11 mouse cellular contexts compared by ENCODE assay signal in the genomic region with DNA sequence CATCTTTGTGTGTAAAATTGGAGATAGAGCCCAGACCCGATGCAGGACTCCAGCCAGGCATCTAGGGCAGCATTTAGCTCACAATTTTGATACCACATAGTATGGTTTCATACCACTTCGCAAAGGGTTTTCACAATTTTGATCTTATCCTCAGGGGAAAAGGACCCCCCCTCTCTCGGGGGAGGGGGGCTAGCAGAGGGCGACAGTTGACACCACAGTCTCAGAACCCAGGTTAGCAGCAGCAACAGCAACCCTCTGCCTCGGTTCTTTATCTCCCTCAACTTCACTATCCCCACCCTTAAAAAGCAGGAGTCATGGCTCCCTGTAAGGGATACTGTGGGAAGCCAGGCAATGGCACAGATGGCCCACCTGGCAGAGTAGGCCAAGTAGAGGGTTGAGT. TPM values are rescaled to one million over a fixed set of nuclear protein-coding genes. Genes with fewer than 3 reads are reported as not detected.
DNase-seq lines count a peak whose midpoint lies in the region; ATAC-seq and TF ChIP-seq lines count a peak whose summit lies in the region.
"Had no signal": no experiment of that assay in that cellular context is flagged by ENCODE, and none has a peak within 500 bp of the region (broad histone marks: within the 10 kb centered on the region; RNA-seq: fewer than 3 reads in every experiment).

No protein-coding gene starts in this region.

- H3K36me3 ChIP-seq in erythroblast, embryonic 14.5 days (ENCODE audit: control insufficient read depth) = peaks cover 100% of the 10 kb centered on the region
- peaks cover 9% of the 10 kb centered on the region for H3K36me3 ChIP-seq in hindbrain, postnatal 0 days (ENCODE audit: insufficient read depth, low read length)
- H3K36me3 ChIP-seq in hindbrain, embryonic 11.5 days (ENCODE audit: control insufficient read depth, insufficient read depth, low read length) = peaks cover 9% of the 10 kb centered on the region
- peaks cover 33% of the 10 kb centered on the region for H3K36me3 ChIP-seq in spleen, adult 2 months (ENCODE audit: control insufficient read depth, insufficient read depth, low read length)
- H3K36me3 ChIP-seq in stomach, postnatal 0 days (ENCODE audit: control insufficient read depth, insufficient read depth, low read length) = peaks cover 11% of the 10 kb centered on the region

- H3K27me3 ChIP-seq in erythroblast, embryonic 14.5 days (ENCODE audit: control insufficient read depth) = peaks cover 6% of the 10 kb centered on the region; the same call in 1 of the 2 replicates
- no peaks in the 10 kb centered on the region for H3K27me3 ChIP-seq in hindbrain, postnatal 0 days (ENCODE audit: insufficient read depth, low read length)
- H3K27me3 ChIP-seq in hindbrain, embryonic 11.5 days (ENCODE audit: control insufficient read depth, insufficient read depth, low read length) = no peaks in the 10 kb centered on the region
- no peaks in the 10 kb centered on the region for H3K27me3 ChIP-seq in spleen, adult 2 months (ENCODE audit: control insufficient read depth, insufficient read depth, low read length)
- H3K27me3 ChIP-seq in stomach, postnatal 0 days (ENCODE audit: control insufficient read depth, insufficient read depth, low read length) = no peaks in the 10 kb centered on the region
- H3K27me3 ChIP-seq: Patski had no signal

- ATAC-seq in erythroblast, adult 5-6 weeks (replicated peaks; ENCODE audit: low FRiP score, poor library complexity, severe bottlenecking) = no peak
- no peak for ATAC-seq in hindbrain, postnatal 0 days
- ATAC-seq in hindbrain, embryonic 11.5 days (ENCODE audit: low FRiP score) = no peak
- ATAC-seq in stomach, postnatal 0 days (ENCODE audit: low FRiP score, low TSS enrichment) = 0 out of 2 replicates have a peak, but pooled peaks have one; percentile 0

- WGBS in hindbrain, postnatal 0 days = 79% methylated on average over 5 of the region's 5 CpGs
- WGBS in hindbrain, embryonic 11.5 days = 78% methylated on average over 5 of the region's 5 CpGs
- 69% methylated on average over 5 of the region's 5 CpGs for WGBS in spleen, adult 2 months
- WGBS in stomach, postnatal 0 days = 63% methylated on average over 5 of the region's 5 CpGs

- TF ChIP-seq CTCF in hindbrain, postnatal 0 days (IDR thresholded peaks at IDR 0.05; ENCODE audit: low read depth) = no peak
- no peak for TF ChIP-seq CTCF in spleen, adult 2 months (IDR thresholded peaks at IDR 0.05; ENCODE audit: extremely low read depth, insufficient read depth, insufficient read length, insufficient replicate concordance)
- TF ChIP-seq CTCF in stomach, postnatal 0 days (IDR thresholded peaks at IDR 0.05; ENCODE audit: low read depth) = no peak

- TF ChIP-seq EP300 in stomach, postnatal 0 days (optimal IDR thresholded peaks at IDR 0.05) = no peak

- H3K4me1 ChIP-seq in erythroblast, embryonic 14.5 days (ENCODE audit: control insufficient read depth) = peaks cover 88% of the 10 kb centered on the region
- H3K4me1 ChIP-seq in hindbrain, postnatal 0 days (ENCODE audit: insufficient read depth, low read length) = peaks cover 10% of the 10 kb centered on the region
- peaks cover 7% of the 10 kb centered on the region for H3K4me1 ChIP-seq in hindbrain, embryonic 11.5 days (replicated peaks; ENCODE audit: control insufficient read depth, insufficient read depth, low read length)
- peaks cover 17% of the 10 kb centered on the region; the same call in 1 of the 2 replicates for H3K4me1 ChIP-seq in spleen, adult 2 months (ENCODE audit: control insufficient read depth, insufficient read depth, insufficient read length)
- H3K4me1 ChIP-seq in stomach, postnatal 0 days (replicated peaks; ENCODE audit: control insufficient read depth, insufficient read depth) = peaks cover 7% of the 10 kb centered on the region; the same call in 1 of the 2 replicates

- TF ChIP-seq POLR2A in spleen, adult 2 months (IDR thresholded peaks at IDR 0.05; ENCODE audit: low read depth, low read length) = no peak

- H3K27ac ChIP-seq in hindbrain, postnatal 0 days = no peak overlapping the region
- no peak overlapping the region for H3K27ac ChIP-seq in hindbrain, embryonic 11.5 days (ENCODE audit: low read depth, low read length)
- H3K27ac ChIP-seq in spleen, adult 2 months (ENCODE audit: insufficient read depth, low read length) = peak overlapping the region; percentile 30; the same call in 1 of the 2 replicates
- H3K27ac ChIP-seq in stomach, postnatal 0 days (replicated peaks) = peak overlapping the region; percentile 70
- H3K27ac ChIP-seq: midbrain, embryonic 12.5 days had no signal

- no peak for DNase-seq in hindbrain, postnatal 0 days (ENCODE audit: low spot score)
- DNase-seq in hindbrain, embryonic 11.5 days (ENCODE audit: low spot score) = no peak
- DNase-seq in spleen, adult 2 months (ENCODE audit: low read depth in 1 of 2, low spot score in 2 of 2) = no peak
- no peak for DNase-seq in spleen, adult 12 weeks (ENCODE audit: low spot score)
- no peak for DNase-seq in stomach, postnatal 0 days (ENCODE audit: low spot score)
- DNase-seq in cerebellum, postnatal 4 days (ENCODE audit: low spot score in 2 of 2) = no peak

- peak overlapping the region; percentile 45 for H3K4me3 ChIP-seq in erythroblast, embryonic 14.5 days (replicated peaks)
- H3K4me3 ChIP-seq in hindbrain, postnatal 0 days (ENCODE audit: low read length) = peak overlapping the region; percentile 18
- H3K4me3 ChIP-seq in hindbrain, embryonic 11.5 days (ENCODE audit: low read depth, low read length) = no peak overlapping the region
- H3K4me3 ChIP-seq in spleen, adult 2 months (ENCODE audit: extremely low read depth, insufficient read depth, insufficient read length) = no peak overlapping the region
- H3K4me3 ChIP-seq in stomach, postnatal 0 days (ENCODE audit: low read depth, low read length) = no peak overlapping the region
- H3K4me3 ChIP-seq: midbrain, embryonic 12.5 days had no signal

- no peaks in the 10 kb centered on the region for H3K9me3 ChIP-seq in erythroblast, embryonic 14.5 days (ENCODE audit: control insufficient read depth, low read length)
- no peaks in the 10 kb centered on the region for H3K9me3 ChIP-seq in hindbrain, postnatal 0 days (ENCODE audit: low read length)
- H3K9me3 ChIP-seq in hindbrain, embryonic 11.5 days (ENCODE audit: control insufficient read depth, low read length) = no peaks in the 10 kb centered on the region
- no peaks in the 10 kb centered on the region for H3K9me3 ChIP-seq in stomach, postnatal 0 days (ENCODE audit: control insufficient read depth, low read length)
- H3K9me3 ChIP-seq: midbrain, embryonic 12.5 days had no signal

- H3K4me2 ChIP-seq in hindbrain, postnatal 0 days (ENCODE audit: low read depth, low read length) = peak overlapping the region; percentile 53
- no peak overlapping the region for H3K4me2 ChIP-seq in hindbrain, embryonic 11.5 days (replicated peaks; ENCODE audit: low read depth, low read length)
- H3K4me2 ChIP-seq in stomach, postnatal 0 days (replicated peaks; ENCODE audit: low read depth) = no peak overlapping the region; the same call in 1 of the 2 replicates
- H3K4me2 ChIP-seq: midbrain, embryonic 12.5 days had no signal

- 0 out of 2 replicates have a peak overlapping the region, but pooled peaks have one; percentile 17 for H3K9ac ChIP-seq in hindbrain, postnatal 0 days (replicated peaks; ENCODE audit: low read length)
- H3K9ac ChIP-seq in hindbrain, embryonic 11.5 days (ENCODE audit: low read depth, low read length) = no peak overlapping the region
- no peak overlapping the region for H3K9ac ChIP-seq in stomach, postnatal 0 days (ENCODE audit: low read length)
- H3K9ac ChIP-seq: midbrain, embryonic 12.5 days had no signal

RNA-seq across cellular contexts. Expression of a gene that starts 9.1 kb away (rescaled TPM):
- polyA plus RNA-seq in erythroblast, embryonic 14.5 days (2012) = 0.04 and 0.06 TPM in 2 replicates
- not detected in 2 replicates for total RNA-seq in erythroblast, adult 5-6 weeks (2015; ENCODE audit: low replicate concordance)
- not detected in 2 replicates for total RNA-seq in erythroblast, adult 5-6 weeks (2017; ENCODE audit: low replicate concordance)
- not detected in 2 replicates for total RNA-seq in hindbrain, postnatal 0 days (2014; rRNA removed)
- polyA plus RNA-seq in hindbrain, postnatal 0 days (2015; fragmentation: Nextera tagmentation; extraction: Ambion mirVana) = 0.19 and 0.61 TPM in 2 replicates
- 0.19 TPM in 1 of 2 replicates, not detected in the other for polyA plus RNA-seq in hindbrain, embryonic 11.5 days (2014; fragmentation: Nextera tagmentation; extraction: Ambion mirVana)
- 0.19 and 0.39 TPM in 2 replicates for polyA plus RNA-seq in spleen, adult 2 months (2012; rRNA removed)
- 8.4 and 9.5 TPM in 2 replicates for polyA plus RNA-seq in stomach, postnatal 0 days (2015; fragmentation: Nextera tagmentation; extraction: Ambion mirVana)
- total RNA-seq: gastrocnemius, postnatal 14 days had no signal

RNA-seq across cellular contexts. Expression of a gene that starts 12.9 kb away (rescaled TPM):
- polyA plus RNA-seq in erythroblast, embryonic 14.5 days (2012) = 88.4 and 106 TPM in 2 replicates
- 27.5 and 57.9 TPM in 2 replicates for total RNA-seq in erythroblast, adult 5-6 weeks (2015; ENCODE audit: low replicate concordance)
- total RNA-seq in erythroblast, adult 5-6 weeks (2017; ENCODE audit: low replicate concordance) = 236 and 446 TPM in 2 replicates
- total RNA-seq in hindbrain, postnatal 0 days (2014; rRNA removed) = 16.6 and 19.7 TPM in 2 replicates
- polyA plus RNA-seq in hindbrain, postnatal 0 days (2015; fragmentation: Nextera tagmentation; extraction: Ambion mirVana) = 40.0 and 43.0 TPM in 2 replicates
- 4.4 and 6.2 TPM in 2 replicates for polyA plus RNA-seq in hindbrain, embryonic 11.5 days (2014; fragmentation: Nextera tagmentation; extraction: Ambion mirVana)
- 94.6 and 101 TPM in 2 replicates for polyA plus RNA-seq in spleen, adult 2 months (2012; rRNA removed)
- polyA plus RNA-seq in stomach, postnatal 0 days (2015; fragmentation: Nextera tagmentation; extraction: Ambion mirVana) = 28.0 and 29.5 TPM in 2 replicates

RNA-seq across cellular contexts. Expression of a gene that starts 16.2 kb away (rescaled TPM):
- 33.0 and 41.0 TPM in 2 replicates for polyA plus RNA-seq in erythroblast, embryonic 14.5 days (2012)
- 11.5 and 30.4 TPM in 2 replicates for total RNA-seq in erythroblast, adult 5-6 weeks (2015; ENCODE audit: low replicate concordance)
- 8.5 and 10.5 TPM in 2 replicates for total RNA-seq in erythroblast, adult 5-6 weeks (2017; ENCODE audit: low replicate concordance)
- 177 and 188 TPM in 2 replicates for total RNA-seq in hindbrain, postnatal 0 days (2014; rRNA removed)
- 131 and 140 TPM in 2 replicates for polyA plus RNA-seq in hindbrain, postnatal 0 days (2015; fragmentation: Nextera tagmentation; extraction: Ambion mirVana)
- 165 and 174 TPM in 2 replicates for polyA plus RNA-seq in hindbrain, embryonic 11.5 days (2014; fragmentation: Nextera tagmentation; extraction: Ambion mirVana)
- 124 and 173 TPM in 2 replicates for polyA plus RNA-seq in spleen, adult 2 months (2012; rRNA removed)
- polyA plus RNA-seq in stomach, postnatal 0 days (2015; fragmentation: Nextera tagmentation; extraction: Ambion mirVana) = 51.9 and 52.1 TPM in 2 replicates

RNA-seq across cellular contexts. Expression of a gene that starts 24.5 kb away (rescaled TPM):
- polyA plus RNA-seq in erythroblast, embryonic 14.5 days (2012) = 43.8 and 46.7 TPM in 2 replicates
- 10.7 and 16.3 TPM in 2 replicates for total RNA-seq in erythroblast, adult 5-6 weeks (2015; ENCODE audit: low replicate concordance)
- total RNA-seq in erythroblast, adult 5-6 weeks (2017; ENCODE audit: low replicate concordance) = 14.8 and 20.3 TPM in 2 replicates
- 75.1 and 97.0 TPM in 2 replicates for total RNA-seq in hindbrain, postnatal 0 days (2014; rRNA removed)
- polyA plus RNA-seq in hindbrain, postnatal 0 days (2015; fragmentation: Nextera tagmentation; extraction: Ambion mirVana) = 16.8 and 17.2 TPM in 2 replicates
- polyA plus RNA-seq in hindbrain, embryonic 11.5 days (2014; fragmentation: Nextera tagmentation; extraction: Ambion mirVana) = 22.9 and 23.1 TPM in 2 replicates
- 195 and 236 TPM in 2 replicates for polyA plus RNA-seq in spleen, adult 2 months (2012; rRNA removed)
- polyA plus RNA-seq in stomach, postnatal 0 days (2015; fragmentation: Nextera tagmentation; extraction: Ambion mirVana) = 6.5 and 7.9 TPM in 2 replicates

RNA-seq across cellular contexts. Expression of a gene that starts 24.7 kb away (rescaled TPM):
- 18.5 and 20.2 TPM in 2 replicates for polyA plus RNA-seq in erythroblast, embryonic 14.5 days (2012)
- total RNA-seq in erythroblast, adult 5-6 weeks (2015; ENCODE audit: low replicate concordance) = 5.0 and 7.3 TPM in 2 replicates
- total RNA-seq in erythroblast, adult 5-6 weeks (2017; ENCODE audit: low replicate concordance) = 8.4 and 11.2 TPM in 2 replicates
- total RNA-seq in hindbrain, postnatal 0 days (2014; rRNA removed) = 20.6 and 20.7 TPM in 2 replicates
- polyA plus RNA-seq in hindbrain, postnatal 0 days (2015; fragmentation: Nextera tagmentation; extraction: Ambion mirVana) = 10.0 and 10.7 TPM in 2 replicates
- polyA plus RNA-seq in hindbrain, embryonic 11.5 days (2014; fragmentation: Nextera tagmentation; extraction: Ambion mirVana) = 13.4 and 14.7 TPM in 2 replicates
- polyA plus RNA-seq in spleen, adult 2 months (2012; rRNA removed) = 73.4 and 88.7 TPM in 2 replicates
- polyA plus RNA-seq in stomach, postnatal 0 days (2015; fragmentation: Nextera tagmentation; extraction: Ambion mirVana) = 14.0 and 16.5 TPM in 2 replicates

Comparison
In these comparisons a context has a peak if more than half of its experiments do, and no peak if none do; other contexts are left out.
1. H3K4me3 ChIP-seq: peak in erythroblast, embryonic 14.5 days (single experiment) and hindbrain, postnatal 0 days (single experiment); none in hindbrain, embryonic 11.5 days (single experiment), spleen, adult 2 months (single experiment) and stomach, postnatal 0 days (single experiment).
2. H3K27ac ChIP-seq: peak in spleen, adult 2 months (single experiment) and stomach, postnatal 0 days (single experiment); none in hindbrain, postnatal 0 days (single experiment) and hindbrain, embryonic 11.5 days (single experiment).